Mouse (Mus musculus) forebrain, embryonic 12.5 days (tissue): ENCODE data around the gene Tada2b. TPM values are rescaled to one million over a fixed set of nuclear protein-coding genes. Genes with fewer than 3 reads are reported as not detected.

Source experiments
- ATAC-seq: fragments of 200-750 bp; cut with Nextera tagmentation; 2 replicates; pipeline ENCODE4 v1.8.0; 2017; ENCODE audit warnings: moderate TSS enrichment; ENCODE audit not compliant: low FRiP score
- H3K27ac ChIP-seq: fragments of 300-500 bp; sonication (generic); 2 replicates; pipeline ENCODE4 v1.5.1; 2016; ENCODE audit warnings: mild to moderate bottlenecking
- H3K27me3 ChIP-seq: fragments of 300-500 bp; sonication (generic); 2 replicates; pipeline ENCODE4 v1.6.1; 2016; ENCODE audit warnings: mild to moderate bottlenecking
- H3K36me3 ChIP-seq: fragments of 300-500 bp; sonication (generic); replicated peaks from 2 replicates; pipeline ENCODE4 v1.6.1; 2016; ENCODE audit warnings: mild to moderate bottlenecking
- H3K4me1 ChIP-seq: fragments of 300-500 bp; sonication (generic); 2 replicates; pipeline ENCODE4 v1.6.1; 2016
- H3K4me2 ChIP-seq: fragments of 300-500 bp; sonication (generic); 2 replicates; pipeline ENCODE4 v1.6.1; 2016; ENCODE audit warnings: mild to moderate bottlenecking, moderate library complexity
- H3K4me3 ChIP-seq: fragments of 300-500 bp; sonication (generic); replicated peaks from 2 replicates; pipeline ENCODE4 v1.5.1; 2016; ENCODE audit warnings: mild to moderate bottlenecking
- H3K9ac ChIP-seq: fragments of 300-500 bp; sonication (generic); 2 replicates; pipeline ENCODE4 v1.6.1; 2016; ENCODE audit warnings: mild to moderate bottlenecking
- H3K9me3 ChIP-seq: fragments of 300-500 bp; sonication (generic); 2 replicates; pipeline ENCODE4 v1.6.1; 2016
- WGBS: fragments of 180-500 bp; shearing (Covaris S2); methylation state at CpG from one replicate; pipeline ENCODE4 v1.1.7; 2016; 5-methylcytosine and 5-hydroxymethylcytosine counted together
- polyA plus RNA-seq: library from polyadenylated mRNA; unstranded; fragments of >200 nt; fragmentation: Nextera tagmentation; extraction: Ambion mirVana; gene quantifications from 2 replicates; pipeline ENCODE4 v1.2.1, GENCODE M21; 2016

Gene Tada2b
- polyA plus RNA-seq, 1 experiment from 2014 or later, result 3.2 TPM

DNA sequence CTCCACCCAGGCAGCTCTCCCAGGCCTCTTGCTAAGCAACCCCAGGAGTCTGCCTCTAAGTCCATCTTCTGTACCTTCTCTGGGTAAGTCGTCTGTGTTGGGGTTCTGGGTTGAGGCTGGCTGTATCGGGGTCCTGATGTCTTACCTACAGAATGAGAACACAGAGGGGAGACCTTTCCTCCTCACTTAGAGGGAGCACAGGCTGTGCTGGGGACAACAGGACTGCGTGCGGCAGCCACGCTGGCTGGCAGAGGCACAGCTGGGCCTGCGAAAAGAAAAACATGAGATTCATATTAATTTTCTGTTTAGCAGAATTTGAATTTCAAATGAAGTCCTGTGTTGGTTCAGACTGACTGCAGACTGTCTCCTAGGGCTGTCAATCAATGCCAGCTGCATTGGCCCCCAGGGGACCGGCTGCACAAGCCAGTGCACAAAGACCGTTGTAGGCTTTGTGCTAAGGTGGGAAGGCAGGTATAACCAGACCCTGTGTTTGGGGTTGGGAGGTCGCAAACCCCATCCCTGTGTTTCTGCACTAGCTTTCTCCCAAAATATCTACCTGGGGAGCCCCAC is 49.6 kb downstream of the Tada2b start:
- peak; percentile 63; the same call in 1 of the 2 replicates for ATAC-seq
- peaks cover 13% of the 10 kb centered on the region for H3K4me1 ChIP-seq
- no peak overlapping the region for H3K9ac ChIP-seq
- no peak overlapping the region for H3K4me2 ChIP-seq
- H3K36me3 ChIP-seq, result no peaks in the 10 kb centered on the region
- no peaks in the 10 kb centered on the region for H3K9me3 ChIP-seq
- no peaks in the 10 kb centered on the region for H3K27me3 ChIP-seq
- peak overlapping the region; percentile 56; the same call in 1 of the 2 replicates for H3K27ac ChIP-seq
- WGBS, result 69% methylated on average over 9 of the region's 9 CpGs
- no peak overlapping the region for H3K4me3 ChIP-seq

- H3K27me3 ChIP-seq, result no peaks in the 10 kb centered on the region
- H3K9ac ChIP-seq, result no peak overlapping the region
- no peak for ATAC-seq
- 69% methylated on average over 2 of the region's 2 CpGs for WGBS
- no peaks in the 10 kb centered on the region for H3K9me3 ChIP-seq
- H3K4me1 ChIP-seq, result peaks cover 13% of the 10 kb centered on the region
- H3K4me3 ChIP-seq, result no peak overlapping the region
- H3K27ac ChIP-seq, result no peak overlapping the region
- no peak overlapping the region for H3K4me2 ChIP-seq
- H3K36me3 ChIP-seq, result no peaks in the 10 kb centered on the region
These were observed 52.4 kb downstream of the Tada2b start for GRCm38 (mm10) chr5:36431711-36432110.

DNA sequence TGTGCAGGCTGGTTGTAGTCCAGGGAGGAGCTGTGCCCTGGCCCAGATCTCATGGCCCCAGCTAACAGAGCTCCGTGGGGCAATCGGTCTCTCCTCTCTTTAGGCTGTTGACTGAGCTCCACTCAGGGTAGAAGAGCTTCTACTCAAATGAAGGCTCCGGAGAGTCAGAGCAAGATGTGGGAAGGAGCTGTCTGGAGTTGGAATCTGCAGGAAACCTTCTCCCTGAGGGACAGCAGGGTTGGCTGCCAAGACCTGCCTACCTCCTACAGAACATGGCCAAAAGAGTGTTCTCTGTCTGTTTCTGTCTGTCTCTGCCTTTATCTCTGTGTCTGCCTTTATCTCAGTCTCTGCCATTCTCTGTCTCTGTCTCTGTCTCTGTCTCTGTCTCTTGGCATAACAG is 54.5 kb downstream of the Tada2b start:
- Histone ChIP-seq H3K4me2 (no peak overlapping the region), H3K36me3 (no peaks in the 10 kb centered on the region), H3K9me3 (no peaks in the 10 kb centered on the region), H3K27ac (no peak overlapping the region), H3K4me3 (no peak overlapping the region), H3K4me1 (peaks cover 8% of the 10 kb centered on the region), H3K9ac (no peak overlapping the region), H3K27me3 (no peaks in the 10 kb centered on the region)
- 92% methylated on average over 3 of the region's 3 CpGs for WGBS
- no peak for ATAC-seq

DNA sequence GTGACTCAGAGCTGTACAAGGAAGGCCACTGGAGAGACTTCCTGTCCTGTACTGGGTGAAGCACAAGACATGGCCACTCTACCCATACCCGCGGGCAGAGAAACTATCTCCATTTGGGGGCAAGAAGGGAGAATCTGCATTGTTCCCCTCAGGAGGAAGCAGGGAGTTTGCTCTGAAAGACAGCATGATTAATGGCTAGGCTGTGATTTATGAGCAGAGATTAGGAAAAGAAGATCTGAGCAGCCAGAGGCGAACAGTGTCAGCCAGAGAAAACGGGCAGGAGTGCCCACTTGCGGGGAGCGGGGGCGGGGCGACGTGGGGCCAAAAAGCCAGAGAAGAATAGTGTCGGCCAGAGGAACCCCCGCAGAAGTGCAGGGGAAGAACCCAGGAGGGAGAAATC is 56.3 kb downstream of the Tada2b start:
- Histone ChIP-seq H3K9ac (no peak overlapping the region), H3K4me2 (no peak overlapping the region), H3K27ac (no peak overlapping the region), H3K9me3 (no peaks in the 10 kb centered on the region), H3K4me3 (no peak overlapping the region), H3K36me3 (no peaks in the 10 kb centered on the region), H3K27me3 (no peaks in the 10 kb centered on the region), H3K4me1 (peaks cover 3% of the 10 kb centered on the region; the same call in 1 of the 2 replicates)
- WGBS, result 62% methylated on average over 11 of the region's 11 CpGs
- no peak for ATAC-seq

DNA sequence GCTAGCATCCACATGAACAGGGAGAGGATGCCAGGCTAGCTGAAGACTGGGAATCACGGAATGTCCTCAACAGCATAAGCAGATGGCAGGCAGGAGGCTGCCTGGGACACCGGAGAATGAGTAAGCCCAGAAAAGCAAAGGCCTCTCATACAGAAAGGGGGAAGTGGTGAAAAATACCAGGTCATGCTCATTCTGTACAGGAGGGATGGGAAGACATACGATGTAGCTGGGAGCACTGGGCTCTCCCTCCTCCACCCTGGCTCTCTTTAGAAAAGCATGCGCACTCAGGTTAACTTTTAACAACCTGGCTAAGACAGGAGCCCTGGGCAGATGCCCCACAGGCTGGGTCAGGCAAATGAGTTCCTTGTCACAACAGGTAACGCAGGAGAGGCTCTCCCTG is 57.7 kb downstream of the Tada2b start:
- 81% methylated on average over 5 of the region's 5 CpGs for WGBS

DNA sequence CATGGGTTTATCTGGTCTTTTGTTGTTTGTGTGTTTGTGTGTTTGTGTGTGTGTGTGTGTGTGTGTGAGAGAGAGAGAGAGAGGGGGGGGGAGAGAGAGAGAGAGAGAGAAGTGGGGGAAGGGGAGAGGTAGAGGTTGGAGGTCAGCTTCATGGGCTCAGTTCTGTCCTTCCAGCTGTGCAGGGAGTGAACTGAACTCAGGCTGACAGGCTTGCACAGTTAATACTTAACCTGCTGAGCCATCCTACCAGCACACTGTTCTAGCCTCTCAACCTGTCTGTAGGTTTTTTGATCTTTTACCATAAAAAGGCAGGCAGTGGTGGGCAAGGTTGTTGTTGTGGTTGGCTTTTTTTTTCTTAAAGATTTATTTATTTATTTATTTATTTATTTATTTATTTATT is 59.4 kb downstream of the Tada2b start:
- no peaks in the 10 kb centered on the region for H3K9me3 ChIP-seq
- no peak overlapping the region for H3K4me2 ChIP-seq
- H3K4me3 ChIP-seq, result no peak overlapping the region
- no peaks in the 10 kb centered on the region for H3K36me3 ChIP-seq
- no peaks in the 10 kb centered on the region for H3K4me1 ChIP-seq
- ATAC-seq, result no peak
- H3K27ac ChIP-seq, result no peak overlapping the region
- no peaks in the 10 kb centered on the region for H3K27me3 ChIP-seq
- H3K9ac ChIP-seq, result no peak overlapping the region

More for the DNA sequence above, 57.7 kb downstream of the Tada2b start:
- Histone ChIP-seq H3K4me3 (no peak overlapping the region), H3K9me3 (no peaks in the 10 kb centered on the region), H3K9ac (no peak overlapping the region), H3K27ac (no peak overlapping the region), H3K4me1 (peaks cover 3% of the 10 kb centered on the region; the same call in 1 of the 2 replicates), H3K27me3 (no peaks in the 10 kb centered on the region), H3K36me3 (no peaks in the 10 kb centered on the region), H3K4me2 (no peak overlapping the region)
- ATAC-seq, result no peak

Other genes with a start within 250 kb of the Tada2b start
- 10.4 and 11.0 TPM in 2 replicates for gene Sorcs2, start 86.1 kb downstream of the Tada2b start, polyA plus RNA-seq
- gene Grpel1, start 19.3 kb downstream of the Tada2b start, polyA plus RNA-seq, result 46.6 and 48.5 TPM in 2 replicates
- gene Ccdc96, start 303 bp upstream of the Tada2b start, polyA plus RNA-seq, result 4.8 and 4.9 TPM in 2 replicates
- gene Tbc1d14, start 109.0 kb upstream of the Tada2b start, polyA plus RNA-seq, result 59.1 and 61.1 TPM in 2 replicates
- gene D5Ertd579e, start 211.7 kb upstream of the Tada2b start, polyA plus RNA-seq, result 44.2 and 46.6 TPM in 2 replicates